Mouse (Mus musculus) embryonic fibroblast, embryonic 13.5 days (primary cell): ENCODE measurements around the gene Cmtm4.

Experiments
- CTCF ChIP-seq: IDR thresholded peaks from 2 replicates; pipeline ENCODE4 v1.5.1; 2011; ENCODE audit warnings: mild to moderate bottlenecking, control low read depth, low read length, moderate library complexity, borderline replicate concordance; ENCODE audit not compliant: insufficient read depth
- POLR2A ChIP-seq: IDR thresholded peaks from 2 replicates; pipeline ENCODE4 v1.6.1; 2011; ENCODE audit warnings: low read depth, mild to moderate bottlenecking, control low read depth, low read length, moderate library complexity

DNA sequence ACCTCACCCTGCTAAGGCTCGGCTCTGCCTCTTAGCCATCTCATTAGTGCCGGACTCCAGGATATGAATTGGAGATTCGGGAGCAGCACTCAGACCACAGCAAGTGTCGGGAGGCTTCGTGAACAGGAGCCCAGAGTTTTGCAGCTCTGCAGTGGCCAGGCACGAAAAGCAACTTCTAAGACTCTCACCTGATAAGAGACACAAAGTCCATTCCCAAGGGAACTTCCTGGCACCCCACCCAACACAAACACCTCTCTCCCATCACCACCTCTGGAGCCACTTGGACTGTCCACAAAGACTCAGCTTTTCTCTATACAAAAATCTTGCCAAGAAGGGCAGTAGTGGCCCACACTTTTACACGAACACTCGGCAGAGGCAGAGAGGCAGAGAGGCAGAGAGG is 5.4 kb downstream of the Cmtm4 start:
- TF ChIP-seq CTCF = no peak
- no peak for TF ChIP-seq POLR2A
